Mouse (Mus musculus) left cerebral cortex, adult 8-10 months (tissue): ENCODE measurements around the gene Nmt1. TPM values are rescaled to one million over a fixed set of nuclear protein-coding genes. Genes with fewer than 3 reads are reported as not detected.

Experiments
- DNase-seq, 2 experiments: peaks; one replicate each; pipeline ENCODE4 v3.0.0; 2022; ENCODE audit warnings: low spot score in 2 of 2
- total RNA-seq, 4 experiments: library from RNA; stranded (reverse); gene quantifications; 2 replicates each; pipeline ENCODE4 v1.2.4; 2022

The Nmt1 gene
- total RNA-seq = 100 to 1,000 TPM; 124 to 149 (median 129) TPM

GRCm38 (mm10) chr11:103028176-103028891, at the start of gene Nmt1, which contains the start of gene Dcakd:
TSS of gene Nmt1 (plus strand) at chr11:103028190.
TSS of gene Dcakd (minus strand) at chr11:103028333.
- DNase-seq = peak; percentile 88 to 95

DNA sequence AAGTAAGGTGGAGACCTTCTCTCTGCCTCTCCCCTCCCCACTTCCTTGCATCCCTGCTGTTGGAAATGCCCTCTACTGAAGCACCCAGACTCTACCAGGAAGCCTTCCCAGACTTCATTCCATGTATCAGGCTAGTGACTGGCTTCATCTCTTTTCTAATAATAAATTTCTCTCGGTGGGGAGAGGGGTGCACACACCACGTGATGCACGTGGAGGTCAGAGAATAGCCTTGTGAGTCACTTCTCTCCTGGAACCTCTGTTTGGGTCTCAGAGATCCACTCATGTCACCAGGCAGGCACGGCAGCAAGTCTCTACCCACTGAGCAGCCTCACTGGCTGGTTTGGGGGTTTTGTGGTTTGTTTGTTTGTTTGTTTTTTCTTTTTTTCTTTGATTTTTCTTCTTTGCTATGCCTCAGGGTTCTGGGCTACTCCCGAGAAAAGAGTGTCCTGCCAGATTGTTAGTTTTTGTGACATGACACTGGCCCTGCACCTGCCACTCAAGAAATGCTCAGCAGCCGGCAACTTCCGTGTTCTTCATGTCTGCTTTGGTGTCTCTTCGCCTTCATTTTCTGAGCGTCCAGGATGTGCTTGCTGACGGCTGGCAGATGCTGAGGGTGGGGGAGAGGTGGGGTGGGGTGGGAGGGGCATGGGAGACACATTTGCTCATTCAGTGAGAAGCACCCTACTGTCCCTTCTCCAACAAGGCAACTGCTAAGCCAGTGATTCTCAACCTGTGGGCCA, 46.7 kb upstream of the Nmt1 start:
- no peak for DNase-seq

DNA sequence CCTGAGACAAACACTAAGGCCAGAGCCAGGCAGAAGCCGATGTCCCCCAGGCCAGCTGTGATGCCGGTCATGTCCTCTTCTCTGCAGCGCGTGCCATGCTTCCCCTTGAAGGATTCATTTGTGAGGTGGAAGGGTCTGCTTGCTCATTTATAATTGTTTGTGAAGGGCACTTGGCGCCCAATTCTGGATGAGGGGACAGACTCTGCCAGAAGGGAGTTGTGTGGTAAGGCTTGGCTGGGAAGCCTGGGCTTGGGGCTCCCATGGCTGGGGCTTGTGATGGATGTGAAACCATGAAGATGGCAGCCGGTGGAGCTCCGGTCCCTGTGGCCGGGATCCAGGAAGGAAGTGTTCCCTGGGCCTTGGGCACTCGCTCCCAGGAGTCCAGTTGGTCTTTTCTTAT, 43.9 kb upstream of the Nmt1 start:
- no peak for DNase-seq

DNA sequence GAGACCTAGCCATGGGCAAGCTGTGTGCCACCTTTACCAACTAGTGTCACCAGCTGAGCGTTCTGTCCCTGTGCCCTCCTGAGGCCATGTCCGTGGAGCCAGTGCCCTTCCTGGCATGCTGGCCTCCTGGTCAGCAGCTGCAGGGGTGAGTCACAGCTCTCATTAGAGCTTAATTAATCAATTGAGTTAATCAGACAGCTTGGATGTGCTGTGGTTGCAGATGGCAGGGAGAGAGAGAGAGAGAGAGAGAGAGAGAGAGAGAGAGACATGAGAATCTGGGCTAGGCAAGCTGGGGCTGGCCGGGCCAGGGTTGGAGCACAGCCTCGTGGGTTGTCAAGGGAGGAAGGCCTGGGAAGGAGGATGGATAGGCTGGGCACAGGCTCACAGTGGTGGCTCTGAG, 43.4 kb upstream of the Nmt1 start:
- no peak for DNase-seq

- DNase-seq = no peak
Observed at GRCm38 (mm10) chr11:102985160-102985559, 42.8 kb upstream of the Nmt1 start.

GRCm38 (mm10) chr11:102989641-102990151, 38.3 kb upstream of the Nmt1 start:
- no peak for DNase-seq

DNA sequence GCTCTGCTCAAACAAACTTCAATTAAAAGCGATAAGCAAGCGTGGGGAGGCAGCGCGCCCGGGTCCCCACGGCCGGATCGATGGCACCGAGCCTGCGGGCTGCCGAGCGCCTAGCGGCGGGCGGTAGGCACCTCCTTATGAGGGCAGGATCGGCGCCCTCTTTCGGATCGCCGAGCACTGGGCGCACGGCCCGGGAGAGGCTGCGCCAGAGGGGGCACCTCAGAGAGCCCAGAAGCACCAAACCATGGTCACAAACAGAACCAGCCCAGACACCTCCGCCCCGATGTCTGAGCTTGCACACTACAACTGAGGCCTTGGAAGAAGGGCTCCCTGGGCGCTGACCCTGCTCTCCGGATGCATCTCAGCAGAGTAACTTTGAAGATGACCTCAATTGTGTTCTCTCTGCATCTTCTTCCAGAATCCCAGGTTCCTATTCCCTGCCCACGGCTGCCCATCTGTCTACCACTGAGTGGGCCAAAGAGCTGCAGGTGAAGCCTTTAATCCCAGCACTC, 37.8 kb upstream of the Nmt1 start:
- no peak for DNase-seq

DNA sequence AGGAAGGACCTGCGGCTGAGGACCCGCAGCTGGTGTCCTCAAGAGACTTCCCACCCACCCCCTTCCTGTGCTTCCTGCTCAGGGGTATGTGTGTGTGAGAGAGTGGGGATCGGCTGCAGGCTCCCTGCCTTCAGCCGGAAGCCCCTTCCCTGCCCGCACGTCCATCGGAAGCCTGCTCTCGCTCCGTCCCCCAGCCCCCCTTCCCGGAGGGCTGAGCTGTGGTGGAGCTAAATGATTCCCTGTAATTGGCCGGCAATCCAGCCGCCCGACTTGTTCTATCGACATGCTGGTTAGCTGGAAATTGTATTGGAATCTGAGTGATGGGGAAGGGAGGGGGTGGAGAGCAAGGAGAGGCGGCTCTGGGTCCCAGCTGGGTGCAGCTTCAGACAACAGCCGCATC, 36.3 kb upstream of the Nmt1 start:
- no peak for DNase-seq

GRCm38 (mm10) chr11:102992940-102993339, 35.0 kb upstream of the Nmt1 start:
- DNase-seq = peak in 1 of 2 experiments; percentile 47

DNA sequence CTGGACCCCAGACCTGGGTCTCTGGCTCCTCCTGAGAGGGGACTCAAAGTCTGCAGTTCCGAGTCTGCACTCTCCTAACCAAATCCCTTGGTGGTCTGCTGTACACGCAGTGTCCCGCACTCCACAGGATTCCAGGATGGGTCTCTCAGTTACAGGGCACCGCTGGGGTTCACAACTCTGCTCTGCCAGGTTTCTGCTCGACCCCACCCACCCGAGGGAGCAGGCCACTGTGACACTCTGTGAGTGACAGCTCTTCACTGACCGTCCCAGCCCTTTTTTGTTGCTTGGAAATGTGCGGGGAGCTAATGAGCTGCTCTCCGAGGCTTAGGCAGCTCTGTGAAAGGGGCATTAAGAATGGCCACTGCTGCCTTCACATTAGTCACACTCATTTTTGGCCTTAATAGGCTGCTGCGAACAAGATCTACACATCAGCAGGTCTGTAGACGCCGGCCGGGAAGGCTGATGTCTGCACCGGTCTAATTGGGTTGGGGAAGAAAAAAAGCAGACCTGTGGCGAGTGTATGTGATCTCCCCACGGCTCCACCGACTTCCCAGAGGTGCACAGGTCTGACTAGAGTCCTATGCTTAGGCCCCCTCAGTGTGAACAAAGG, 34.5 kb upstream of the Nmt1 start:
- DNase-seq = no peak

GRCm38 (mm10) chr11:102994952-102995351, 33.0 kb upstream of the Nmt1 start:
- no peak for DNase-seq

DNA sequence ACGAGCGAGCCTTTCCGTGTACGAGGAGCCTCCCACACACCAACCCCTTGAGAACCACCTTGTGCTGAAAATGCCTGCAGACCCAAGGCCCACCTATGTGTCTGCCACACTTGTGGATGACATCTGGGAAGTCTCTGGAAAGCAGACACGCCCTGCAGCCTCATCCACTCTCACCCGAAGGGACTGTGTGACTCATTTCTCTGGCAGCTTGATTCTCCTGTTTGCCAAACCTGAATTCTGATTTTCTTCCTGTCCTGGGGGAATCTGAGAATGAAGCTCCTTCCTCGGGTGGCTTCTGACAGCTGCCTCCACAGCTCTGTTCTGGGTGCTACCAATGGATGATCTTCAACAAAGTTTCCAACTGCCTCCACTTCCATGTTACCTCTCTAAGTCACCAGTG, 31.6 kb upstream of the Nmt1 start:
- no peak for DNase-seq

GRCm38 (mm10) chr11:102996991-102997770, 30.8 kb upstream of the Nmt1 start:
- DNase-seq = no peak

- no peak for DNase-seq
Observed at GRCm38 (mm10) chr11:102998254-102998576, 29.8 kb upstream of the Nmt1 start.

DNA sequence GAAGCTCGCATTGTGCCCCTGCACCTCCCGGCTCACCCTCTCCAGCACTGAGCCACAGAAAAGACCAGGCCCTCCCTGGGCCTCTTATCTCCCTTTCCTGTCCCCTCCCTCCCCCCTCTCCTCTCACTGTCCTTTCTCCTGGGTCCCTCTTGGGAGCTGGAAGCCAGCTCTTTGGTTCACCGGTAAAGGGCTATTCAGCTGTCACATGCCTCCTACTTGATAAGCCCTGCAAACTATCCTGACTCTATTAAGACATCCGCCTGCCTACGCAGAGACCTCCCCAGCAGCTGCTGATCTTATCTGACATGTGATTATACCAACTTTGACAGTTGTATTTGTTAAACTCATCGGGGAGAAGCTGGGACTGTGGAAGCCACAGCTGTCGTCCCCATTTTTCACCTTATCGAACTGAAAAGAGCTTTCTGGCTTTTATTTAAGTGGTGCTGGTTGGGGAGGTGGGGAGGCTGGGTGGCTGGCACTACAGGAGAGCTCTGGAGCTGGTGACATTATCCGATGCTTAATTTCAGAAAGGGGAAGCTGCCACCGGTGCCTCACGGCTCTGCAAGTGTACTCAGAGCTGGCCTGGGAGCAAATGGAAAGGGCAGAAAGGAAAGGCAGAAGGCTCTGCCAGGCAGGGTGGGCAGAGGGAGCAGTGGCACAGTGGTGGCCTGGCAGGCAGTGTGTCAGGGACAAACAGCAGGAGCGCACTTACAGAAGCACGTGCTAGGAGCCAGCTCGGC, 29.2 kb upstream of the Nmt1 start:
- no peak for DNase-seq

GRCm38 (mm10) chr11:102999317-102999970, 28.5 kb upstream of the Nmt1 start:
- DNase-seq = no peak

DNA sequence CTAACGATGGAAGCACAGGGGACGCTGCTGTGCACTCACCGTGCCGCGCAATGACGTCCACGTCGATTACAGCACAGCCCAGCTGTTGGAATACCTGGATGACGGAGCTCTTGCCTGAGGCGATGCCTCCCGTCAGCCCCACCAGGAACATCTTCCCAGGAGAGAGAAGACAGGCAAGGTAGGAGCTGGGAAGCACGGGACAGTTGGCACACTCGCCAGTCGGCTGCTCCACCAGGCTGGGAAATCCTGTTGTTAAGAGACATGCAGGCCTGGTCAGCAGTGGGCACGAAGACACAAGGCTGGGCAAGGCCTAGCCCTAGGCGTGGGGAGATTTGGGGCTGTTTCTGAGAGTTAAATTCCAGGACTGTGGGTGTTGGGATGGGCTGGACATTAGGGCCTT, 27.9 kb upstream of the Nmt1 start:
- DNase-seq = no peak

- DNase-seq = no peak
Observed at GRCm38 (mm10) chr11:103001063-103001462, 26.9 kb upstream of the Nmt1 start.

GRCm38 (mm10) chr11:103003210-103003609, 24.8 kb upstream of the Nmt1 start:
- peak; percentile 39 to 91 for DNase-seq

- no peak for DNase-seq
Observed at GRCm38 (mm10) chr11:103004852-103005251, 23.1 kb upstream of the Nmt1 start.
